Mouse (Mus musculus): Measurements from ENCODE around the gene Gm20509. TPM values are rescaled to one million over a fixed set of nuclear protein-coding genes. Genes with fewer than 3 reads are reported as not detected.

Gene Gm20509
- polyA plus RNA-seq, 1 experiment from 2014 or later = not detected

DNA sequence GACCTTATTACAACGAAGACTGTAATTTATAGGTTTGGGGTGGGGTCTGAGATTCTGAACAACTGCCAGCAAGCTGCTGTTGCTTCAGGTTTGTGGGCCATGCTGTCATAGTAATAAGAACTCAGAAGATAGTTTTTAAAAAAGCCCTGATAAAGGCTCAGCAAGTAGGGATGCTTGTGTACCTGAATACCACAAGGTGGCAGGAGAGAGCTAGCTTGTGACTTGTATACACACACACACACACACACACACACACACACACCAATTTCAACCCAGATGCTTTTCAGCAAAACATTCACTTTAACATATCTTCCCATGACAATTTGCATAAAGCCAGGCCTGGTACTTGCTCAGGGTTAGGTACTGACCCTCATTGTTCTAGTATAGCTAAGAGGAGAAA is 57.0 kb downstream of the Gm20509 start:
- no peak overlapping the region for H3K27ac ChIP-seq
- H3K4me3 ChIP-seq = no peak overlapping the region
- no peaks in the 10 kb centered on the region for H3K4me1 ChIP-seq
- H3K36me3 ChIP-seq (replicated peaks) = no peaks in the 10 kb centered on the region
- no peak for DNase-seq (ENCODE audit: extremely low spot score, low spot score)
- H3K9me3 ChIP-seq = no peaks in the 10 kb centered on the region
- 50% methylated on average over 1 of the region's 1 CpGs for WGBS
- peaks cover 5% of the 10 kb centered on the region for H3K27me3 ChIP-seq (ENCODE audit: poor library complexity, severe bottlenecking)

- H3K9me3 ChIP-seq = no peaks in the 10 kb centered on the region
- WGBS = 23% methylated on average over 26 of the region's 26 CpGs
- DNase-seq (ENCODE audit: extremely low spot score, low spot score) = peak; percentile 81
- H3K36me3 ChIP-seq (replicated peaks) = no peaks in the 10 kb centered on the region
- no peaks in the 10 kb centered on the region for H3K4me1 ChIP-seq
- peak overlapping the region; percentile 45 for H3K4me3 ChIP-seq
- H3K27me3 ChIP-seq (ENCODE audit: poor library complexity, severe bottlenecking) = peaks cover 5% of the 10 kb centered on the region
- no peak overlapping the region for H3K27ac ChIP-seq
Measured at GRCm38 (mm10) chr9:73162571-73163333, 60.5 kb downstream of the Gm20509 start.

- H3K9me3 ChIP-seq = no peaks in the 10 kb centered on the region
- H3K36me3 ChIP-seq (replicated peaks) = no peaks in the 10 kb centered on the region
- WGBS = 87% methylated on average over 4 of the region's 4 CpGs
- H3K27me3 ChIP-seq (ENCODE audit: poor library complexity, severe bottlenecking) = peaks cover 5% of the 10 kb centered on the region
- DNase-seq (ENCODE audit: extremely low spot score, low spot score) = no peak
- no peak overlapping the region for H3K4me3 ChIP-seq
- no peaks in the 10 kb centered on the region for H3K4me1 ChIP-seq
- H3K27ac ChIP-seq = no peak overlapping the region
Measured at GRCm38 (mm10) chr9:73165631-73166030, 63.4 kb downstream of the Gm20509 start.

Other genes with a start within 250 kb of the Gm20509 start
- gene Pygo1, start 176.8 kb upstream of the Gm20509 start, polyA plus RNA-seq (2016; fragmentation: Nextera tagmentation; extraction: Ambion mirVana) = 5.2 and 5.5 TPM in 2 replicates
- gene Dyx1c1, start 143.7 kb upstream of the Gm20509 start, polyA plus RNA-seq (2016; fragmentation: Nextera tagmentation; extraction: Ambion mirVana) = 1.5 and 1.8 TPM in 2 replicates
- not detected in 2 replicates for gene Gm44503, start 143.6 kb upstream of the Gm20509 start, polyA plus RNA-seq (2016; fragmentation: Nextera tagmentation; extraction: Ambion mirVana)
- 15.4 and 18.7 TPM in 2 replicates for gene Ccpg1os, start 117.1 kb upstream of the Gm20509 start, polyA plus RNA-seq (2016; fragmentation: Nextera tagmentation; extraction: Ambion mirVana)
- 15.5 and 15.9 TPM in 2 replicates for gene Ccpg1, start 117.0 kb upstream of the Gm20509 start, polyA plus RNA-seq (2016; fragmentation: Nextera tagmentation; extraction: Ambion mirVana)
- gene Pigb, start 62.1 kb upstream of the Gm20509 start, polyA plus RNA-seq (2016; fragmentation: Nextera tagmentation; extraction: Ambion mirVana) = 14.9 and 15.4 TPM in 2 replicates
- 3.1 and 3.4 TPM in 2 replicates for gene Rab27a, start 57.6 kb upstream of the Gm20509 start, polyA plus RNA-seq (2016; fragmentation: Nextera tagmentation; extraction: Ambion mirVana)
- gene Khdc3, start 634 bp upstream of the Gm20509 start, polyA plus RNA-seq (2016; fragmentation: Nextera tagmentation; extraction: Ambion mirVana) = not detected in 2 replicates
- 157 and 160 TPM in 2 replicates for gene Rsl24d1, start 11.0 kb downstream of the Gm20509 start, polyA plus RNA-seq (2016; fragmentation: Nextera tagmentation; extraction: Ambion mirVana)